Mouse (Mus musculus) liver (tissue): ENCODE measurements around the gene Iqgap1.

ENCODE experiments used
- DNase-seq: peaks from one replicate; pipeline ENCODE4 v3.0.0-alpha.2; 2020; ENCODE audit warnings: mixed read lengths

Gene Iqgap1

GRCm38 (mm10) chr7:80825843-80826403 lies at the start of gene Iqgap1:
TSS of gene Iqgap1 (minus strand) at chr7:80825974.
- DNase-seq = no peak

- no peak for DNase-seq
These were observed 47.9 kb upstream of the Iqgap1 start for GRCm38 (mm10) chr7:80873631-80874030.

GRCm38 (mm10) chr7:80873038-80873437 lies 47.3 kb upstream of the Iqgap1 start:
- DNase-seq = no peak

- no peak for DNase-seq
These were observed 42.9 kb upstream of the Iqgap1 start for GRCm38 (mm10) chr7:80868686-80869085.

- no peak for DNase-seq
These were observed 40.9 kb upstream of the Iqgap1 start for GRCm38 (mm10) chr7:80866514-80867147.

- no peak for DNase-seq
These were observed 39.7 kb upstream of the Iqgap1 start for GRCm38 (mm10) chr7:80865521-80865920.

GRCm38 (mm10) chr7:80864831-80865230 lies 39.1 kb upstream of the Iqgap1 start:
- DNase-seq = peak; percentile 45

- no peak for DNase-seq
These were observed 38.4 kb upstream of the Iqgap1 start for GRCm38 (mm10) chr7:80864151-80864550.

GRCm38 (mm10) chr7:80863520-80863919 lies 37.7 kb upstream of the Iqgap1 start:
- DNase-seq = no peak

- DNase-seq = peak; percentile 27
These were observed 36.7 kb upstream of the Iqgap1 start for GRCm38 (mm10) chr7:80862475-80862874.

- peak; percentile 86 for DNase-seq
These were observed 35.0 kb upstream of the Iqgap1 start, which contains the start of gene Zscan2 for GRCm38 (mm10) chr7:80860729-80861274. TSS of gene Zscan2 (plus strand) at chr7:80860920.

GRCm38 (mm10) chr7:80860227-80860626 lies 34.5 kb upstream of the Iqgap1 start:
- peak; percentile 65 for DNase-seq

- DNase-seq = peak; percentile 78
These were observed 31.4 kb upstream of the Iqgap1 start for GRCm38 (mm10) chr7:80857181-80857580.

- DNase-seq = no peak
These were observed 29.5 kb upstream of the Iqgap1 start for GRCm38 (mm10) chr7:80855316-80855715.

- DNase-seq = no peak
These were observed 27.4 kb upstream of the Iqgap1 start for GRCm38 (mm10) chr7:80853218-80853617.

- DNase-seq = no peak
These were observed 24.7 kb upstream of the Iqgap1 start for GRCm38 (mm10) chr7:80850520-80850919.

GRCm38 (mm10) chr7:80849710-80850109 lies 23.9 kb upstream of the Iqgap1 start:
- DNase-seq = peak; percentile 44

GRCm38 (mm10) chr7:80849267-80849666 lies 23.5 kb upstream of the Iqgap1 start:
- no peak for DNase-seq

GRCm38 (mm10) chr7:80846709-80847108 lies 20.9 kb upstream of the Iqgap1 start:
- DNase-seq = no peak

GRCm38 (mm10) chr7:80846280-80846678 lies 20.5 kb upstream of the Iqgap1 start:
- no peak for DNase-seq

GRCm38 (mm10) chr7:80845621-80846279 lies 20.0 kb upstream of the Iqgap1 start:
- no peak for DNase-seq

- DNase-seq = no peak
These were observed 18.9 kb upstream of the Iqgap1 start for GRCm38 (mm10) chr7:80844691-80845090.

- DNase-seq = no peak
These were observed 18.3 kb upstream of the Iqgap1 start for GRCm38 (mm10) chr7:80843910-80844640.
